In genomic region chr13:52035731-52036130, GRCm38 (mm10) we compare ENCODE assay signal across 12 mouse cellular contexts.
DNase-seq lines count a peak whose midpoint lies in the region; ATAC-seq and TF ChIP-seq lines count a peak whose summit lies in the region.
"Had no signal": no experiment of that assay in that cellular context is flagged by ENCODE, and none has a peak within 500 bp of the region (broad histone marks: within the 10 kb centered on the region; RNA-seq: fewer than 3 reads in every experiment).

No protein-coding gene starts in this region.

- H3K27me3 ChIP-seq in liver, embryonic 14.5 days (ENCODE audit: control insufficient read depth, insufficient read depth, low read length) = no peaks in the 10 kb centered on the region
- H3K27me3 ChIP-seq in forebrain, embryonic 14.5 days (replicated peaks; ENCODE audit: control insufficient read depth, insufficient read depth, low read length) = no peaks in the 10 kb centered on the region
- H3K27me3 ChIP-seq: neural tube, embryonic 13.5 days had no signal

- TF ChIP-seq EP300 in liver, embryonic 14.5 days (IDR thresholded peaks at IDR 0.05; ENCODE audit: low read depth) = no peak

- no peak overlapping the region for H3K4me3 ChIP-seq in liver, embryonic 14.5 days (ENCODE audit: insufficient read depth in 1 of 2, low read depth in 2 of 2, low read length in 2 of 2)
- no peak overlapping the region for H3K4me3 ChIP-seq in forebrain, embryonic 14.5 days (ENCODE audit: low read depth, low read length)
- H3K4me3 ChIP-seq: layer of hippocampus, adult 2 months; midbrain, embryonic 12.5 days; neural tube, embryonic 13.5 days had no signal

- 40% methylated on average over 6 of the region's 6 CpGs for WGBS in liver, embryonic 14.5 days (ENCODE audit: insufficient replicate concordance)
- 87% methylated on average over 6 of the region's 6 CpGs for WGBS in forebrain, embryonic 14.5 days

- no peak overlapping the region for H3K27ac ChIP-seq in liver, embryonic 14.5 days
- no peak overlapping the region for H3K27ac ChIP-seq in forebrain, embryonic 14.5 days (ENCODE audit: low read depth, low read length)
- H3K27ac ChIP-seq: layer of hippocampus, adult 2 months; midbrain, embryonic 12.5 days; neural tube, embryonic 13.5 days had no signal

- H3K4me1 ChIP-seq in liver, embryonic 14.5 days (replicated peaks; ENCODE audit: control insufficient read depth in 2 of 2, insufficient read depth in 2 of 2, low read length in 1 of 2) = peaks cover 0 to 7% of the 10 kb centered on the region in 2 experiments; a peak in 3 of 4 replicates
- peaks cover 10% of the 10 kb centered on the region; the same call in 1 of the 2 replicates for H3K4me1 ChIP-seq in forebrain, embryonic 14.5 days (ENCODE audit: control insufficient read depth, insufficient read depth, low read length)

- ATAC-seq in common myeloid progenitor, adult 5-6 weeks (replicated peaks; ENCODE audit: low read depth, poor library complexity, severe bottlenecking) = peak; percentile 69
- ATAC-seq in liver, embryonic 14.5 days (ENCODE audit: insufficient read depth) = peak; percentile 28; the same call in 1 of the 2 replicates
- no peak for ATAC-seq in forebrain, embryonic 14.5 days

- no peak overlapping the region for H3K9ac ChIP-seq in liver, embryonic 14.5 days (replicated peaks)
- H3K9ac ChIP-seq in forebrain, embryonic 14.5 days (ENCODE audit: low read length) = no peak overlapping the region
- H3K9ac ChIP-seq: midbrain, embryonic 12.5 days; neural tube, embryonic 13.5 days had no signal

- TF ChIP-seq CTCF in liver, embryonic 14.5 days (IDR thresholded peaks at IDR 0.05; ENCODE audit: low read depth) = no peak

- H3K9me3 ChIP-seq in liver, embryonic 14.5 days (ENCODE audit: control insufficient read depth, low read length) = no peaks in the 10 kb centered on the region
- H3K9me3 ChIP-seq in forebrain, embryonic 14.5 days (replicated peaks; ENCODE audit: control insufficient read depth, low read length) = no peaks in the 10 kb centered on the region
- H3K9me3 ChIP-seq: G1E; midbrain, embryonic 12.5 days had no signal

- no peaks in the 10 kb centered on the region for H3K36me3 ChIP-seq in liver, embryonic 14.5 days (replicated peaks; ENCODE audit: control insufficient read depth, insufficient read depth, low read depth)
- H3K36me3 ChIP-seq in forebrain, embryonic 14.5 days (ENCODE audit: control insufficient read depth, insufficient read depth, low read length) = no peaks in the 10 kb centered on the region
- H3K36me3 ChIP-seq: G1E; midbrain, embryonic 12.5 days; neural tube, embryonic 13.5 days had no signal

- H3K4me2 ChIP-seq in liver, embryonic 14.5 days (ENCODE audit: low read depth) = no peak overlapping the region
- no peak overlapping the region for H3K4me2 ChIP-seq in forebrain, embryonic 14.5 days (ENCODE audit: low read length)
- H3K4me2 ChIP-seq: midbrain, embryonic 12.5 days; neural tube, embryonic 13.5 days had no signal

- DNase-seq in spleen, adult 18-20 months = peak; percentile 38 to 51
- no peak for DNase-seq in spleen, adult 12 weeks (ENCODE audit: low spot score)
- DNase-seq in liver, embryonic 14.5 days (ENCODE audit: low read depth in 3 of 3, low spot score in 3 of 3) = no peak
- peak; percentile 77 to 78 for DNase-seq in spleen, postnatal 36 days (ENCODE audit: low spot score in 2 of 2)
- no peak for DNase-seq in gastrocnemius, postnatal 25 days
- DNase-seq in forebrain, embryonic 14.5 days (ENCODE audit: low spot score) = no peak
- DNase-seq: right cerebral cortex, postnatal 25 days had no signal

Comparison
In these comparisons a context has a peak if more than half of its experiments do, and no peak if none do; other contexts are left out.
1. DNase-seq: peak in spleen, adult 18-20 months (2 of 2) and spleen, postnatal 36 days (2 of 2); none in spleen, adult 12 weeks (single experiment), liver, embryonic 14.5 days (0 of 3), gastrocnemius, postnatal 25 days (single experiment) and forebrain, embryonic 14.5 days (single experiment).